Mouse (Mus musculus) spleen, adult 2 months (tissue): ENCODE data around the gene Trabd2b. TPM values are rescaled to one million over a fixed set of nuclear protein-coding genes. Genes with fewer than 3 reads are reported as not detected.

ENCODE experiments used
- DNase-seq, 2 experiments: peaks; one replicate each; pipeline versions ENCODE4 v3.0.0 to v3.0.0-alpha.2; 2012 to 2021; ENCODE audit warnings: low spot score in 2 of 2, low read depth in 1 of 2
- H3K27ac ChIP-seq: fragments of 200-500 bp; 2 replicates; pipeline ENCODE4 v1.5.1; 2012; ENCODE audit warnings: low read length, inconsistent platforms; ENCODE audit not compliant: insufficient read depth
- H3K27me3 ChIP-seq: fragments of 200-500 bp; 2 replicates; pipeline ENCODE4 v1.6.1; 2012; ENCODE audit warnings: mild to moderate bottlenecking, moderate library complexity, low read length, inconsistent platforms; ENCODE audit not compliant: control insufficient read depth, insufficient read depth
- H3K36me3 ChIP-seq: fragments of 200-500 bp; 2 replicates; pipeline ENCODE4 v1.6.1; 2012; ENCODE audit warnings: mild to moderate bottlenecking, low read length, inconsistent platforms; ENCODE audit not compliant: control insufficient read depth, insufficient read depth
- H3K4me1 ChIP-seq: fragments of 200-500 bp; 2 replicates; pipeline ENCODE4 v1.6.1; 2011; ENCODE audit warnings: inconsistent platforms; ENCODE audit not compliant: control insufficient read depth, insufficient read depth, insufficient read length
- H3K4me3 ChIP-seq: fragments of 200-500 bp; 2 replicates; pipeline ENCODE4 v1.5.1; 2011; ENCODE audit warnings: mild to moderate bottlenecking, inconsistent platforms; ENCODE audit not compliant: insufficient read depth, insufficient read length; ENCODE audit errors: extremely low read depth
- CTCF ChIP-seq: fragments of 200-500 bp; IDR thresholded peaks from 2 replicates; pipeline ENCODE4 v1.5.1; 2011; ENCODE audit warnings: mild to moderate bottlenecking, inconsistent platforms; ENCODE audit not compliant: insufficient read depth, insufficient read length, insufficient replicate concordance; ENCODE audit errors: extremely low read depth
- POLR2A ChIP-seq: fragments of 200-500 bp; IDR thresholded peaks from 2 replicates; pipeline ENCODE4 v1.6.1; 2011; ENCODE audit warnings: low read depth, low read length, inconsistent platforms
- WGBS: fragments of 180-500 bp; shearing (Covaris S2); methylation state at CpG from one replicate; pipeline ENCODE4 v1.1.7; 2018; 5-methylcytosine and 5-hydroxymethylcytosine counted together
- polyA plus RNA-seq: library from polyadenylated mRNA; depleted of rRNA; stranded (reverse); fragments of >200 nt; gene quantifications from 2 replicates; pipeline ENCODE4 v1.2.3, GENCODE M21; 2012

Trabd2b gene
- polyA plus RNA-seq, 1 experiment: 0.42 TPM

DNA sequence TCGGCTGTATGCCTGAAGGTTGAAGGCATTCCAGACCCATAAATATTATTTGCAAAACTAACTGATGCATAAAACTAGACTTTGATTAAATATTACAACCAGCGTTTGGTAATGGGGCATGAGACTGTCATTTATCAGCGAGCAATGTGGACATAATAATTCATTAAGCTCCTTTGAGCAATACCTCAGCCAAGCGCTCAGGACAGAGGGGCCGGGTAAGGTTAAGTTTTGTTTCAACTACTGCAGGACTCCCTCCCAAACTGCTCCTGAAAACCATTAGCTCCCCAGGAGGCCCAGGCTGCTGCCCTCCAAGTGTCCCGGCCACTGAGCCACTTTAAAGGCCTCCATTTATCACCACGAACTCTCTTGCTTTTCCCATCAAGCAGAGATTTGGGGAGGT, 93.8 kb downstream of the Trabd2b start:
- Histone ChIP-seq H3K27ac (no peak overlapping the region), H3K4me1 (no peaks in the 10 kb centered on the region), H3K36me3 (no peaks in the 10 kb centered on the region), H3K27me3 (no peaks in the 10 kb centered on the region), H3K4me3 (no peak overlapping the region)
- TF ChIP-seq CTCF: no peak
- TF ChIP-seq POLR2A: no peak
- 91% methylated on average over 7 of the region's 7 CpGs for WGBS
- DNase-seq: no peak

DNA sequence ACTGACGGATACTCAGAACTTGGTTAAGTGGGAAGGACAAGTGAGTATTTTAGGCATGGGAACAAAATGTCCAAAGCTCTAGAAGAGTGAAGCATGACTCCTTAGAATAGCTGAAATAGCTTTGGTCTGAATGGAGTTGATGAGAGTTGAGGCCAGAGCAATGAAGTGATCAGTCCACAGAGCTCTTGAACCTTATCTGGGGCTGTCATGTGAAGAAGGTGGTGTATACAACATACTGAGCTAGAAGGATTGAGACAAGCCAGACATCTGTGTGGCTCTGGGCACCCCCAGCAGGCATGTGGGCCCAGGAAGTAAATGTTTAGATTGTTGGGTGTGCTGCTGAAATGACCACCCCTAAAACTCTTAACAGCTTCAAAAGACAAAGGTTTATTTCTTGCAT, 94.5 kb downstream of the Trabd2b start:
- H3K36me3 ChIP-seq: no peaks in the 10 kb centered on the region
- no peak overlapping the region for H3K27ac ChIP-seq
- H3K4me3 ChIP-seq: no peak overlapping the region
- 98% methylated on average over 1 of the region's 1 CpGs for WGBS
- no peaks in the 10 kb centered on the region for H3K4me1 ChIP-seq
- TF ChIP-seq CTCF: no peak
- TF ChIP-seq POLR2A: no peak
- no peaks in the 10 kb centered on the region for H3K27me3 ChIP-seq
- no peak for DNase-seq

DNA sequence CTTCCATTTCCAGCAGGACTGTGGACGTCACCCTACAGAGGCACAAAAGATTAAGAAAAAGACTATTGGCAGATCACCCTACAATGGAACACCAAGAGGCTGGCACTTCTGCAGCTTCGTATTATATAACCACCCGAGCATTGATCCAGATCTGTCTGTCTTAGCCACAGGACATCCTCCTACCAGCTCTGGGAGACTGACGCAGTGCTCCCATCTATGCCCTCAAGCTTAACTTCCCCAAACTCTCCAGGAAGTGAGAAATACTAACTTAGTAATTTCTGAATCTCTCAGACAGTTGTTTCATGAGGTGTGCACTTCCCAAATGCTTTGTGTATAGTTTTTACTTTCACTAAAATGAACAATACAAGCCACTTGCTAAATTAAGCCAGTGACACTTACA, 95.1 kb downstream of the Trabd2b start:
- Histone ChIP-seq H3K27ac (no peak overlapping the region), H3K36me3 (no peaks in the 10 kb centered on the region), H3K4me1 (no peaks in the 10 kb centered on the region), H3K4me3 (no peak overlapping the region), H3K27me3 (no peaks in the 10 kb centered on the region)
- TF ChIP-seq POLR2A (no peak), CTCF (no peak)
- 21% methylated on average over 4 of the region's 4 CpGs for WGBS
- DNase-seq: no peak

DNA sequence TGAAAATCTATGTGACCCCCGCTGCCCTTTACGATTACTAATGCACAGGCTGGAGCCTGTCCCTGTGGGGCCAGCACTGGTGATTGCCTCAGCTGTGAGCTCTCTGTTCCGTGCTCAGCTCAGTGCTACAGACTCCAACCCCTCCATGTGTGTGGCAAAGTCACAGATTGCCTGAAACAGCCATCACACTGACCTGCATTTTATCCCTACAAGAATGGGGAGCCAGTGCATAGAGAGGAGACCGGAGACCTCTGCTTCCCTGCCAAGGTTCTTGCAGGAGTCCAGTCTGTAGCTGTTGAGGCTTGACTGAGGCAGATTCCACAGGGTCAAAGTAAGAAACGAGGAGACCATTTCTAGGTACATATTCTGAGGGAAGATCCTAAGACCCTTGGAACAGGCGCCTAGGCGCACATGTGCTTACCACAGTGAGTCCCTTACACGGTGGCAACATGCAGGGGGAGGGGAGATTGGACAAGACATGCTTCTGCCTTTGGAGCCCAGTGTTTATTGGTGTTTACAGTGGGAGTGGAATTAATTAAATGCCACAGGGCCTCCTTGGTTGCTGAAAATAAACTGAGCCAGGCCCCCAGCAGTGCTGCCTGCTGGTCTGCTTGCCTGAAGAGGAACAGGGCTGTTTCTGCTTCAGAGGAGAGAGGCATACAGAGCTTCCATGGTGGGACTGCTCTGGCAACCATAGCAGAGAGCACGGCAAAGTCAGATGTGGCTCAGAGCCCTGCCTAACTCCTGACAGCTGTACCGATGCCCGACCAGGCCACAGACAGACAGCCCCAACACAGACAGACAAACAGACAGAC, 97.9 kb downstream of the Trabd2b start:
- no peak for TF ChIP-seq CTCF
- 84% methylated on average over 11 of the region's 11 CpGs for WGBS
- no peak overlapping the region for H3K4me3 ChIP-seq
- DNase-seq: no peak
- H3K36me3 ChIP-seq: no peaks in the 10 kb centered on the region
- H3K27me3 ChIP-seq: no peaks in the 10 kb centered on the region
- no peaks in the 10 kb centered on the region for H3K4me1 ChIP-seq
- no peak overlapping the region for H3K27ac ChIP-seq

DNA sequence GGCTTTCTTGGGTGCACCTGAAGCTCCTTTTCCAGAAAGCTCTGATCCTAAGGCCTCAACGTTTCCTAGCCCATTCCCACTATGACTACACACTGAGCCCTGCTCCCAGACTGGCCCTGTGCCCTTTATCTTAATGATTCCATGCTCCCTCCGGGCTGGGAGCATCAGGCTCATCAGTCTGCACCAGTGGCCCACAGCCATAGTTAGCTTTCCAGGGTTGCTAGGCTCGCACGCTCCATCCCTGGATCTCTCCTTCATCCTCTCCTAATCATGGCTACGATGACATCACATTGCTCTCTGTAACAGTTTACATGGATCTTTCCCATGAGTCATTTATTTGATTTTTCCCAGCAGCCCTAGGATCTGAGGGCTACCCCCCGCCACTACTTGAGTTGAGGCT, 103.1 kb downstream of the Trabd2b start:
- H3K4me1 ChIP-seq: no peaks in the 10 kb centered on the region
- no peak overlapping the region for H3K4me3 ChIP-seq
- H3K27ac ChIP-seq: no peak overlapping the region
- no peaks in the 10 kb centered on the region for H3K27me3 ChIP-seq
- DNase-seq: no peak
- TF ChIP-seq POLR2A (no peak), CTCF (no peak)
- no peaks in the 10 kb centered on the region for H3K36me3 ChIP-seq
- 88% methylated on average over 6 of the region's 6 CpGs for WGBS

DNA sequence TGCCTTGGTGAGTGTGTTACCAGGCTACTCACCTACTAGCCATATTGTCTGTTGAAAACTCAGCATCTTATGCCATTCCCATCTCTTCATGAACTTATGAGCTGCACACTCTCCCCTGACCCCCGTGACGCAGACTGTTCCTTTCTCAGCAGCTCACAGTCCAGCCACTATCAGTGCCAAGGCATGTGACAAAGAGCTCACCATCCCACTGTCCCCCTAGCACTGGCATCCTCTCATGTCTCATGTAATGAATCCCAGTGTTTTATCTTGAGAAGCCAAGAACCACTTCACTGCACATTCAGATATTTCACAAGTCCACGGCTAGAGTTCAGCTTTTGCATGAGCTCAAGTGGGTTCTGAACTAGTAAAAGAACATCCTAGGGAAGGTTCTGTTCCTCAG, 105.1 kb downstream of the Trabd2b start:
- no peak for DNase-seq
- Histone ChIP-seq H3K4me3 (no peak overlapping the region), H3K27ac (no peak overlapping the region), H3K36me3 (no peaks in the 10 kb centered on the region), H3K27me3 (no peaks in the 10 kb centered on the region), H3K4me1 (no peaks in the 10 kb centered on the region)
- TF ChIP-seq CTCF (no peak), POLR2A (no peak)
- WGBS: 91% methylated on average over 3 of the region's 3 CpGs

DNA sequence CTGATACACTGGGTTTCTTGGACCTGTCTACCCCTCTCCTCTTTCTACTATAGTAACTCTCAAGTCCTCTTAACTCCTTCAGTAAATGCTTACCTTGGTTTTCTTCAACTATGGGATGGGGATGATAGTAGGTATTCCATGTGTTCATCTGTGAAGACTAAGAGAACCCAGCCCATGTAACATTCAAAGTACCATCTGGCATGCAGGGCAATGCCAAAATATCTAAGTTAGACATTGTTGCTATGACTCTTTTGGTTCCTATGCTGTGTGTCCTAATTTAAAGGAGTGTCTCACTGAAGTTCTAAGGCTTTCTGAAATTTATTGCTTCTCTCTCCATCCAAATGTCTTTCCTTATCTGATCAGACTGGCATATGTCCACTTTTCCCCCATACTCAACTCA, 106.6 kb downstream of the Trabd2b start:
- no peak overlapping the region for H3K27ac ChIP-seq
- no peaks in the 10 kb centered on the region for H3K4me1 ChIP-seq
- no peaks in the 10 kb centered on the region for H3K27me3 ChIP-seq
- TF ChIP-seq CTCF: no peak
- TF ChIP-seq POLR2A: no peak
- no peak for DNase-seq
- no peaks in the 10 kb centered on the region for H3K36me3 ChIP-seq
- H3K4me3 ChIP-seq: no peak overlapping the region

DNA sequence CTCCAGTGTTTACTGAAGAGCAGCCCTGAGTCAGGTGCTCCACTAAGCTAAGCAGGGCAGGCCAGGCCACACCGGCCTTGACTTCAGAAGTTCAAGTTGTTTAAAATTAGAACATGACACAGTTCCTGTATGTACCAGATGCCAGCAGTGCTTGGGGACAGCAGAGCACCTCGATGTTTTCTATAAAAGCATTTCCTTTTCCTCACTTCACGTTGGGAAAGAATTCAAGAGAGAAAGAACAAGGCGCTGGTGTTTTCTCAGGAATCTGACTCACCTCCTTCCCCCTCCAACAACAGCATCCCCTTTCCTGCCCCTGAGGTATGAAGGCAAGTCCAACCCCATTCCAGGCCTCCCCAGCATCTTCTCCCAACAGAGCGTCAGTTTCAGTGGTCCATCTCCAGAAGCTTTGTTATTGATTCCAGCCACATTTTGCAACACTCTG, 108.8 kb downstream of the Trabd2b start:
- H3K36me3 ChIP-seq: no peaks in the 10 kb centered on the region
- WGBS: 28% methylated on average over 5 of the region's 5 CpGs
- TF ChIP-seq CTCF: no peak
- no peak for TF ChIP-seq POLR2A
- DNase-seq: no peak
- H3K4me3 ChIP-seq: no peak overlapping the region
- H3K4me1 ChIP-seq: no peaks in the 10 kb centered on the region
- no peaks in the 10 kb centered on the region for H3K27me3 ChIP-seq
- no peak overlapping the region for H3K27ac ChIP-seq
